8 mouse cellular contexts compared by ENCODE assay signal in the genomic region with DNA sequence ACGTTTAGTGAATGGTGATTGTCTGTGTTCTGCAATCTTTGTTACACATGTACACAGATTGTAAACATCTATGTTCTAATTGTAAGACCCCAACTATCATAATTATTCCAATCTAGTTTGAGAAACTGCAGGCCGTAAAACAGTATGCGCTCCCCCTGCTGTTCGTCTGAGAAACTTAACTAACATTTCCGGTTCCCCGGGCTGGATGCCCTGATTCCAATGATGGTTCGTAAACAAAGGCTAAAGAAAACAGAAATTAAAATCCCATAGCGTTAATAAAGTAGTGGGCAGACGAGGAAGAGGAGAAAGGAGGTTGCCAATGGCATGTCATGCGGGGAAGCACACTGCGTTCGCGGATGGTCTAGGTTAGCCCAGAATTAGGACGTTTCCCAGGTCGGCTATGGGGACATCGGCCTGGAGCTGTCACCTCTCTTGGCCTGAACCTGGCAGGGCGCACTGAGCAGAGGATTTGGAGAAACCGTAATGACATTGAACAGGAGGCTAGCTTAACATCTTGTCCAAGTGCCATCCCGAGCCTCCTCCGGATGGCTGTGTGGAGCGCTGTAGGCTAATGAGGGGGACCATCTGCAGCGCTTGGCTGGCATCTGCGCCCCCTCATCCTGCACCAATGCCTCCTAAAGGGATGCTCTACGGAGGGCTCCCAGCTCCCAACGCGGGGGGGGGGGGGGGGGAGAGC. TPM values are rescaled to one million over a fixed set of nuclear protein-coding genes. Genes with fewer than 3 reads are reported as not detected.
DNase-seq lines count a peak whose midpoint lies in the region; TF ChIP-seq lines count a peak whose summit lies in the region.

No protein-coding gene starts in this region.

- no peaks in the 10 kb centered on the region for H3K9me3 ChIP-seq in MEL (replicated peaks; ENCODE audit: insufficient read depth, low read length)

- no peaks in the 10 kb centered on the region for H3K79me2 ChIP-seq in MEL (ENCODE audit: control insufficient read depth, insufficient read depth, low read length, poor library complexity)

- H3K4me3 ChIP-seq in MEL (ENCODE audit: control insufficient read depth in 1 of 2, insufficient read depth in 1 of 2, low read depth in 2 of 2, low read length in 2 of 2): no peak overlapping the region
- H3K4me3 ChIP-seq in cortical plate, adult 2 months (ENCODE audit: insufficient read depth, low read length): peak overlapping the region; percentile 44

- peaks cover 4 to 7% of the 10 kb centered on the region in 2 experiments for H3K27me3 ChIP-seq in MEL (ENCODE audit: control insufficient read depth in 1 of 2, insufficient read depth in 2 of 2, low read length in 2 of 2)

- TF ChIP-seq POLR2A in MEL (IDR thresholded peaks at IDR 0.05; ENCODE audit: control insufficient read depth in 1 of 2, insufficient read depth in 1 of 2, low read depth in 1 of 2, low read length in 2 of 2, poor library complexity in 1 of 2): no peak
- TF ChIP-seq POLR2A in cortical plate, adult 2 months (IDR thresholded peaks at IDR 0.05; ENCODE audit: extremely low read depth, insufficient read depth, low read length): no peak

- no peaks in the 10 kb centered on the region for H3K36me3 ChIP-seq in MEL (ENCODE audit: control insufficient read depth in 1 of 2, insufficient read depth in 2 of 2, low read length in 2 of 2)

- intact Hi-C loops in heart, postnatal 10 days (cut with DNase I): loop anchor here (2.0 kb wide), 1 partner anchor 361 kb away; no protein-coding TSS in a partner anchor

- peak in 2 of 3 experiments; percentile 14 to 48; a peak in 3 of 6 replicates for TF ChIP-seq CTCF in MEL (IDR thresholded peaks at IDR 0.05 in 2 of 3, conservative IDR thresholded peaks at IDR 0.05 in 1 of 3; ENCODE audit: control insufficient read depth in 1 of 3, insufficient read depth in 1 of 3, low read depth in 2 of 3, low read length in 3 of 3, poor library complexity in 1 of 3, severe bottlenecking in 1 of 3)
- peak; percentile 50 for TF ChIP-seq CTCF in cortical plate, adult 2 months (IDR thresholded peaks at IDR 0.05; ENCODE audit: extremely low read depth, insufficient read depth, low read length)

- peak; percentile 56 for DNase-seq in B cell, adult 2 months
- DNase-seq in MEL (ENCODE audit: low read depth, low spot score): peak; percentile 35
- peak; percentile 53 to 74 for DNase-seq in heart, postnatal 10 days
- DNase-seq in layer of hippocampus, postnatal 10 days (ENCODE audit: low spot score in 2 of 2): peak; percentile 49 to 72
- peak; percentile 46 for DNase-seq in lung, postnatal 25 days (ENCODE audit: low spot score)
- peak; percentile 46 to 58 for DNase-seq in right cerebral cortex, adult 2 months (ENCODE audit: low spot score in 2 of 2)
- DNase-seq in urinary bladder, adult 2 months (ENCODE audit: low spot score): no peak

- TF ChIP-seq RAD21 in MEL (IDR thresholded peaks at IDR 0.05; ENCODE audit: low read depth, low read length): no peak; the same call in 1 of the 2 replicates

- no peak overlapping the region for H3K9ac ChIP-seq in MEL (ENCODE audit: control insufficient read depth, low read depth, low read length, poor library complexity, severe bottlenecking)

- TF ChIP-seq EP300 in MEL (IDR thresholded peaks at IDR 0.05; ENCODE audit: low read depth in 1 of 2, low read length in 2 of 2): no peak

- no peak overlapping the region for H3K27ac ChIP-seq in MEL (ENCODE audit: control insufficient read depth, low read depth, low read length)
- H3K27ac ChIP-seq in cortical plate, adult 2 months (ENCODE audit: insufficient read depth, low read length): no peak overlapping the region

- H3K4me1 ChIP-seq in MEL (ENCODE audit: control insufficient read depth in 1 of 2, insufficient read depth in 2 of 2, low read length in 2 of 2): no peaks in the 10 kb centered on the region
- H3K4me1 ChIP-seq in cortical plate, adult 2 months (ENCODE audit: control insufficient read depth, insufficient read depth, low read length): no peaks in the 10 kb centered on the region

TF ChIP-seq in MEL, 35 proteins besides CTCF, POLR2A, EP300 and RAD21:
- TF ChIP-seq HCFC1 (IDR thresholded peaks at IDR 0.05; ENCODE audit: low read depth, low read length): no peak
- peak; percentile 37 for TF ChIP-seq SMC3 (IDR thresholded peaks at IDR 0.05; ENCODE audit: low read depth, low read length)

RNA-seq across cellular contexts. Expression of gene Hnrnpa3, which starts 55.7 kb away (rescaled TPM):
- total RNA-seq in MEL (2012; rRNA removed): 126 and 171 TPM in 2 replicates
- 100 to 1,000 TPM; 342 to 437 TPM for polyA plus RNA-seq in MEL (2012; ENCODE audit: insufficient read depth in 1 of 2, insufficient read length in 2 of 2, low read depth in 1 of 2, low replicate concordance in 2 of 2, missing spikeins in 1 of 2)
- 199 and 223 TPM in 2 replicates for polyA plus RNA-seq in cortical plate, adult 2 months (2012; rRNA removed)
- 100 to 1,000 TPM; 336 to 360 TPM for total RNA-seq in heart, postnatal 10 days (2021)
- total RNA-seq in layer of hippocampus, postnatal 10 days (2021): 100 to 1,000 TPM; 380 to 423 TPM
- polyA plus RNA-seq in urinary bladder, adult 2 months (2012; rRNA removed): 222 and 271 TPM in 2 replicates
